Mouse (Mus musculus) gastrocnemius, postnatal 4 days (tissue): ENCODE measurements around the gene Sik3. TPM values are rescaled to one million over a fixed set of nuclear protein-coding genes. Genes with fewer than 3 reads are reported as not detected.
"Not testable (repeated sequence)": the region's sequence is repeated elsewhere in the genome, so short reads cannot be mapped to it uniquely, and the experiment has no call there.

ENCODE experiments used
- DNase-seq, 2 experiments: peaks; one replicate each; pipeline ENCODE4 v3.0.0; 2021 to 2022; ENCODE audit warnings: low spot score in 2 of 2, mixed read lengths in 2 of 2
- total RNA-seq, 2 experiments: library from RNA; stranded (reverse); gene quantifications; 2 replicates each; pipeline ENCODE4 v1.2.3; 2021

The Sik3 gene
- total RNA-seq, 2 experiments from 2014 or later: 62.9 to 70.1 TPM

GRCm38 (mm10) chr9:46050203-46050602 lies 37.6 kb downstream of the Sik3 start:
- no peak for DNase-seq

- DNase-seq: no peak
These were observed 40.5 kb downstream of the Sik3 start for GRCm38 (mm10) chr9:46053014-46053666.

- DNase-seq: no peak
These were observed 45.4 kb downstream of the Sik3 start for GRCm38 (mm10) chr9:46058065-46058464.

- no peak for DNase-seq
These were observed 47.6 kb downstream of the Sik3 start for GRCm38 (mm10) chr9:46060249-46060648.

- no peak for DNase-seq
These were observed 49.2 kb downstream of the Sik3 start for GRCm38 (mm10) chr9:46061696-46062425.

GRCm38 (mm10) chr9:46064331-46064730 lies 51.7 kb downstream of the Sik3 start:
- no peak for DNase-seq

- no peak for DNase-seq
These were observed 54.1 kb downstream of the Sik3 start for GRCm38 (mm10) chr9:46066711-46067110.

GRCm38 (mm10) chr9:46067691-46068090 lies 55.1 kb downstream of the Sik3 start:
- DNase-seq: peak in 1 of 2 experiments; percentile 24

- DNase-seq: no peak
These were observed 56.4 kb downstream of the Sik3 start for GRCm38 (mm10) chr9:46069013-46069412.

GRCm38 (mm10) chr9:46072101-46072835 lies 59.6 kb downstream of the Sik3 start:
- DNase-seq: no peak

GRCm38 (mm10) chr9:46073443-46073842 lies 60.8 kb downstream of the Sik3 start:
- no peak for DNase-seq

- DNase-seq: no peak
These were observed 63.0 kb downstream of the Sik3 start for GRCm38 (mm10) chr9:46075578-46075977.

GRCm38 (mm10) chr9:46082381-46082821 lies 69.8 kb downstream of the Sik3 start:
- DNase-seq: no peak

GRCm38 (mm10) chr9:46083490-46083893 lies 70.9 kb downstream of the Sik3 start:
- no peak for DNase-seq

GRCm38 (mm10) chr9:46085898-46086297 lies 73.3 kb downstream of the Sik3 start:
- DNase-seq: no peak

GRCm38 (mm10) chr9:46086826-46087225 lies 74.2 kb downstream of the Sik3 start:
- DNase-seq: no peak

GRCm38 (mm10) chr9:46087461-46087860 lies 74.8 kb downstream of the Sik3 start:
- DNase-seq: no peak

GRCm38 (mm10) chr9:46088722-46089121 lies 76.1 kb downstream of the Sik3 start:
- no peak for DNase-seq

- DNase-seq: no peak
These were observed 77.4 kb downstream of the Sik3 start for GRCm38 (mm10) chr9:46090066-46090465.

GRCm38 (mm10) chr9:46091157-46091556 lies 78.5 kb downstream of the Sik3 start:
- not testable (repeated sequence) for DNase-seq

GRCm38 (mm10) chr9:46092633-46093032 lies 80.0 kb downstream of the Sik3 start:
- no peak for DNase-seq
